Mouse (Mus musculus) ES-Bruce4 (cell line): ENCODE measurements around the gene Naif1. TPM values are rescaled to one million over a fixed set of nuclear protein-coding genes. Genes with fewer than 3 reads are reported as not detected.

Source experiments
- H3K27ac ChIP-seq: 2 replicates; pipeline ENCODE4 v1.5.1; 2012; ENCODE audit warnings: low read length, inconsistent platforms; ENCODE audit not compliant: insufficient read depth
- H3K27me3 ChIP-seq: 2 replicates; pipeline ENCODE4 v1.6.1; 2012; ENCODE audit warnings: mild to moderate bottlenecking, low read length, inconsistent platforms; ENCODE audit not compliant: control insufficient read depth, poor library complexity, insufficient read depth, severe bottlenecking
- H3K36me3 ChIP-seq: 2 replicates; pipeline ENCODE4 v1.6.1; 2012; ENCODE audit warnings: inconsistent platforms, mild to moderate bottlenecking, low read length, moderate library complexity; ENCODE audit not compliant: control insufficient read depth, poor library complexity, insufficient read depth, severe bottlenecking
- H3K4me1 ChIP-seq: one replicate; pipeline ENCODE4 v1.8.1; 2011; ENCODE audit warnings: low read length; ENCODE audit not compliant: control insufficient read depth, insufficient read depth
- H3K4me3 ChIP-seq: 2 replicates; pipeline ENCODE4 v1.5.1; 2011; ENCODE audit warnings: low read depth, mild to moderate bottlenecking, low read length
- H3K9ac ChIP-seq: 2 replicates; pipeline ENCODE4 v1.6.1; 2012; ENCODE audit warnings: low read depth, mild to moderate bottlenecking, inconsistent platforms; ENCODE audit not compliant: poor library complexity, severe bottlenecking
- H3K9me3 ChIP-seq: replicated peaks from 2 replicates; pipeline ENCODE4 v1.6.1; 2012; ENCODE audit warnings: mild to moderate bottlenecking, low read length, inconsistent platforms; ENCODE audit not compliant: control insufficient read depth, poor library complexity, insufficient read depth, severe bottlenecking
- CTCF ChIP-seq: IDR thresholded peaks from one replicate; pipeline ENCODE4 v1.8.1; 2011; ENCODE audit warnings: low read depth, low read length
- EP300 ChIP-seq: IDR thresholded peaks from 2 replicates; pipeline ENCODE4 v1.6.1; 2011; ENCODE audit warnings: low read depth, low read length; ENCODE audit not compliant: insufficient read depth
- POLR2A ChIP-seq: IDR thresholded peaks from one replicate; pipeline ENCODE4 v1.8.1; 2011; ENCODE audit warnings: low read length; ENCODE audit not compliant: insufficient read depth
- polyA plus RNA-seq: library from polyadenylated mRNA; stranded (reverse); fragments of >200 nt; gene quantifications from 2 replicates; pipeline ENCODE4 v1.2.4, GENCODE M21; 2011; ENCODE audit warnings: low read depth; ENCODE audit not compliant: missing spikeins, insufficient read depth, insufficient read length

Naif1 gene
- polyA plus RNA-seq, 1 experiment: 3.0 TPM

- H3K27ac ChIP-seq: no peak overlapping the region
- TF ChIP-seq POLR2A (no peak), EP300 (no peak), CTCF (no peak)
- no peaks in the 10 kb centered on the region for H3K36me3 ChIP-seq
- H3K27me3 ChIP-seq: no peaks in the 10 kb centered on the region
- H3K9ac ChIP-seq: no peak overlapping the region
- H3K4me3 ChIP-seq: no peak overlapping the region
- H3K9me3 ChIP-seq: peaks cover 15% of the 10 kb centered on the region
- H3K4me1 ChIP-seq: peaks cover 2% of the 10 kb centered on the region
Observed at GRCm38 (mm10) chr2:32482351-32482750, 32.1 kb downstream of the Naif1 start.

GRCm38 (mm10) chr2:32483179-32483875, 33.1 kb downstream of the Naif1 start:
- Histone ChIP-seq H3K27ac (no peak overlapping the region), H3K4me1 (peaks cover 2% of the 10 kb centered on the region), H3K9me3 (peaks cover 8% of the 10 kb centered on the region; the same call in 1 of the 2 replicates), H3K9ac (no peak overlapping the region), H3K36me3 (no peaks in the 10 kb centered on the region), H3K27me3 (no peaks in the 10 kb centered on the region), H3K4me3 (no peak overlapping the region)
- TF ChIP-seq CTCF (peak; percentile 25), POLR2A (no peak)

- no peak overlapping the region for H3K27ac ChIP-seq
Observed at GRCm38 (mm10) chr2:32484933-32485332, 34.7 kb downstream of the Naif1 start.

GRCm38 (mm10) chr2:32485751-32486150, 35.5 kb downstream of the Naif1 start:
- Histone ChIP-seq H3K4me1 (peaks cover 2% of the 10 kb centered on the region), H3K9ac (no peak overlapping the region), H3K9me3 (no peaks in the 10 kb centered on the region), H3K27me3 (no peaks in the 10 kb centered on the region), H3K27ac (no peak overlapping the region), H3K36me3 (no peaks in the 10 kb centered on the region), H3K4me3 (no peak overlapping the region)
- TF ChIP-seq EP300: no peak
- TF ChIP-seq CTCF: no peak
- no peak for TF ChIP-seq POLR2A

More at GRCm38 (mm10) chr2:32484933-32485332, 34.7 kb downstream of the Naif1 start:
- no peak overlapping the region for H3K4me3 ChIP-seq
- TF ChIP-seq CTCF (no peak), POLR2A (no peak), EP300 (no peak)
- peaks cover 2% of the 10 kb centered on the region for H3K4me1 ChIP-seq
- no peaks in the 10 kb centered on the region for H3K27me3 ChIP-seq
- H3K36me3 ChIP-seq: no peaks in the 10 kb centered on the region
- no peak overlapping the region for H3K9ac ChIP-seq
- no peaks in the 10 kb centered on the region; the same call in 1 of the 2 replicates for H3K9me3 ChIP-seq

- H3K4me1 ChIP-seq: peaks cover 2% of the 10 kb centered on the region
- TF ChIP-seq EP300 (no peak), POLR2A (no peak), CTCF (no peak)
- no peak overlapping the region for H3K9ac ChIP-seq
- H3K27me3 ChIP-seq: no peaks in the 10 kb centered on the region
- no peaks in the 10 kb centered on the region for H3K9me3 ChIP-seq
- H3K4me3 ChIP-seq: no peak overlapping the region
- H3K36me3 ChIP-seq: no peaks in the 10 kb centered on the region
- H3K27ac ChIP-seq: no peak overlapping the region
Observed at GRCm38 (mm10) chr2:32486155-32486554, 35.9 kb downstream of the Naif1 start.

GRCm38 (mm10) chr2:32487124-32487623, 36.9 kb downstream of the Naif1 start:
- H3K27ac ChIP-seq: no peak overlapping the region
- H3K4me3 ChIP-seq: no peak overlapping the region
- no peaks in the 10 kb centered on the region for H3K27me3 ChIP-seq
- H3K9me3 ChIP-seq: no peaks in the 10 kb centered on the region
- H3K9ac ChIP-seq: no peak overlapping the region
- 0 out of 2 replicates have a peak, but pooled peaks have one; percentile 28 for TF ChIP-seq EP300
- peak; percentile 83 for TF ChIP-seq CTCF
- TF ChIP-seq POLR2A: no peak
- no peaks in the 10 kb centered on the region for H3K36me3 ChIP-seq
- peaks cover 3% of the 10 kb centered on the region for H3K4me1 ChIP-seq
